Mouse (Mus musculus): ENCODE data around the gene Dhrs3.

Gene Dhrs3

GRCm38 (mm10) chr4:144898036-144898649 lies 5.5 kb downstream of the Dhrs3 start:
- no peak for DNase-seq (ENCODE audit: extremely low read depth, low read depth)

- no peak for DNase-seq (ENCODE audit: extremely low read depth, low read depth)
Measured at GRCm38 (mm10) chr4:144898737-144899136, 6.1 kb downstream of the Dhrs3 start.

DNA sequence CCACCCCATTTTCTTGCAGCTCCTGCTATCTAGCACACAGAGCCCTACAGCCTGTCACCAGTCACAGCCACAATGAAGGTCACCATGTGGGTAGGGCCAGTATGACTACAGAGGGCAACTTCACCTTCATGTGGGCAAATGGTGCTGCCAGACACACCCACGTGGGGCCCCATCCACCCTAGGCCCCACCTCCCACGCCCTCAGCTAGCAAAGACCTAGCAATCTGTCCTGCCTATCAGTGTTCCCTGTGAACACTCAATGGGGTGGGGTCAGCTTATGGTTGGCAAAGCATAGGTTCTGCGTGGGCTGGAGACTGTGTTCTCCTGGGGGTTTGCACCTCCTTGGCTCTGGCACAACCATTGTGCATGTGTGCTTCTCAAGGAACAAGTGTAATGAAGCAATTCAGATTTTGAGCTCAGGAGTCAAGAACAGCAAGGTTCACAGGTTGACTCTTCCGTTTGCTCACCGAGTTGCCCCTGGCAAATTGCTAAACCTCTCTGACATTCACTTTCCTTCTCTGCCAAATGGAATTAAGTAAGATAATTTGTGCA lies 9.0 kb downstream of the Dhrs3 start:
- DNase-seq (ENCODE audit: extremely low read depth, low read depth) = no peak

DNA sequence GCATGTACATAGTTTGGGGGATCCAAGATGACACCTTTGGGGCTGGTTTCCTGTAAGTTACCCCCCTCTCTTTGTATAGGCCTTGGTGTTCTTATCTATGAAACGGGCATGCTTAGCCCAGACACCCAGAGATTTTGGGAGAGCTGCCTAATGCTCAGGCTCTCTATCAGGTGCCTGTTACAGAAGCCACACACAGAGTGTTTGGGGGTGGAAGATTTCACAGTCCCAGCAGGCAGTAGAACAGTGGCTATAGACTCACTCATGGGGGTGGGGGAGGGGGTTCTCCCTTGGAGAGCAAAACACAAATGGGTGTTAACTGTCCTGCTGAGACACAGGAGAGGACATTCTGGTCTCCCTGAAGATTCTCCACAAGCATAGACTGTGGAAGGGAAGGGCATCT lies 10.5 kb downstream of the Dhrs3 start:
- no peak for DNase-seq (ENCODE audit: extremely low read depth, low read depth)

DNA sequence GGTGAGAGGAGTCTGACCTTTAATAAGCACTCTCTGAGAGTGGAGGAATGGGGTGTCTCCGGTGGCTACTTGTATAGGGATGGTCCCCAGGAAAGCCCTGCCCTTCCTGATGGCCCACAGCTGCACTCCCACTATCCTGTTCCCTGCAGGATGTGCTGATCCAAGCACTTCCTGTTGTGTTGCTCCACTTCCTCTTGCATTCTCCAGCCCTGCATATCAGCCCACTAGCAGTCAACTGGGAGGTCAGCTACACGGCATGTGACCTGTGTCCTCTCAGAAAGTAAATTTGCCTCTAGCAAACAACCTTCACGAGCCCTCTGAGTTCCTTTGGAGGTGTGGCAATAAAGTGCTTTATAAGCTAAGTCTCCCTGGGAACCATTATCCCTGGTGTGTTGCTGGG lies 11.3 kb downstream of the Dhrs3 start:
- no peak for DNase-seq (ENCODE audit: extremely low read depth, low read depth)

DNA sequence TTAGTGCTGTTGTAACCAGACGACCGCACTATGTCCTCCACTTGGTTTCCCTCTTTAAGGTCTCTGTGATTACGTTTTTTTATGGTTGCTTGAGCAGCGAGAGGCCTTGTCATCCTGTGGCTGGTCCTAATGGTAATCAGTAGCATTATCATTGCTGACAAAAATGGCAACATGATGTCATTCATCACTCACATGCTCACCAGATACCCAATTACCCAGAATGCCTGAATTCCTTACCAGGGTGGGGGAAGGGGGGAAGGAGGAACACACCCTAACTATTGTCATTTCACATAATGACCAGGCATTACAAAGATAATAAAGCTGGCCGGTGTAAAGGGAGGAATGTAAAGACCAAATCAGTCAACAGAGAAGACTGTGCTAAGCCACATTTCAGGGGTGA lies 12.5 kb downstream of the Dhrs3 start:
- no peak for DNase-seq (ENCODE audit: extremely low read depth, low read depth)

- no peak for DNase-seq (ENCODE audit: extremely low read depth, low read depth)
Measured at GRCm38 (mm10) chr4:144906001-144906889, 13.6 kb downstream of the Dhrs3 start.

DNA sequence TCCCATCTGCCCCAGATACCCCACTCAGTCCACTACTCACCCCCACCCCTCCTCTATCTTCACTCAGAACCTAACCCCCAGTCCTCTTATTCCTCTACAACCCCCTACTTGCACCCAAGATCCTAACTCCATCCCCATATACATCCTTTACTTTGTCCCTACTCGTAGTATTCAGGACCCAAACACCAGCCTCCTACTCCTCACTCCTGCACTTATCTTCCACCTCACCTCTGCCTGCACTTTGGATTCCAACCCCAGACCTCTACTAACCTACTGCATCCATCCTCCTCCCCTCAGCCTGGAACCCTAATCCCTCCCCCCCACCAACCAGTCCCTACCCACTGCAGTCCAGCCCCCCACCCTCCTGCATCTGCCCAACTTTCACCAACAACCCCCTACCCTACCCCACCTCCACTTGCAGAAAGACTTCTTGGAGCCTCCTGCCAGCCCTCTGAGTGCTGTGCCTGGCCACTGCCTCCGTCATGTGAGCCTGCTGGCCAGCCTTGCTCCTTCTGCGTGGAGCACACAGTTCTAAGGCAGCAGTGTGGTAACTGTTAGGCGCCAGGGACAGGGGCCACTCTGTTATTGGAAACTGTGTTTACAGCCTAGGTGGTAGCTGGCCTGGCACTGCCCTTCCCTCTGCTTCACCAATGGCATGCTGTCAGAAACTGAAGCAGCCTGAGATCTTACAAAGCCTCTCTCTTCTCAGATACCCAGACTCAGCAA lies 14.5 kb downstream of the Dhrs3 start:
- no peak for DNase-seq (ENCODE audit: extremely low read depth, low read depth)

GRCm38 (mm10) chr4:144908825-144909224 lies 16.2 kb downstream of the Dhrs3 start:
- no peak for DNase-seq (ENCODE audit: extremely low read depth, low read depth)

- no peak for DNase-seq (ENCODE audit: extremely low read depth, low read depth)
Measured at GRCm38 (mm10) chr4:144910281-144910680, 17.7 kb downstream of the Dhrs3 start.

- DNase-seq (ENCODE audit: extremely low read depth, low read depth) = peak; percentile 55
Measured at GRCm38 (mm10) chr4:144913298-144914152, 20.9 kb downstream of the Dhrs3 start.

GRCm38 (mm10) chr4:144916520-144916919 lies 23.9 kb downstream of the Dhrs3 start:
- no peak for DNase-seq (ENCODE audit: extremely low read depth, low read depth)

DNA sequence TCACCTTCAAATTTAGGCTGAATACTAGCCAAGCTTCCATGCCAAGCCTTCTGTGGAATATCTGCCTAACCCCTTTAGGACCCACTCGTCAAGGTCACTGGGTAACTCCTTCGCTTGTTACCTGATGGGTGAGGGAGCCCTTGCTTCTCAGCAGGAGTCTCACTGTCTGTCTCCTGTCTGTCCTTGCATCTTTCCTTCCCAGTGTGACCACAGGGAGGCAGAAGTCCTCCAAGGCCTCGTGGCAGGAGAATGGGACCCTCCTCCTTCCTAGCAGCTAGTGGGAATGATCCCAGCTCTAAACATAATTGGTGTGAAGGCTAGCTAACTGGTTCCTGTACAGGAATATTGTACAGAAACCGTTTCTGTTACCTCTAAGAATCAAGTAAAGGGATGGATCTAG lies 24.5 kb downstream of the Dhrs3 start:
- DNase-seq (ENCODE audit: extremely low read depth, low read depth) = no peak

DNA sequence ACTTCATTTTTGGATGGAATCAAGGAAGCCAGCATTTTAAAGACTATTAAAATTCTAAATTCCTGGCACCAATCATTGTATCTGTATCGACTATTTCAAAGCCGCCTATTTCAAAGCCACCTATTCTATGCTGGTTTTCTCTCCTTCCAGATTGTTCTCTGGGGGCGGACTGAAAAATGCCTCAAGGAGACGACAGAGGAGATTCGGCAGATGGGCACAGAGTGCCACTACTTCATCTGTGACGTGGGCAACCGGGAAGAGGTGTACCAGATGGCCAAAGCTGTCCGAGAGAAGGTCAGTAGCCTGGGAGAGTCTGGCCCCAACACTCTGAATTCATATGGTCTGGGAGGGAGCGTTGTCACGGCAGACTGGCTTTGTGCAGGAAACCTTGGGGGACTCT lies 25.9 kb downstream of the Dhrs3 start:
- no peak for DNase-seq (ENCODE audit: extremely low read depth, low read depth)

- DNase-seq (ENCODE audit: extremely low read depth, low read depth) = no peak
Measured at GRCm38 (mm10) chr4:144928693-144929436, 36.2 kb downstream of the Dhrs3 start.

DNA sequence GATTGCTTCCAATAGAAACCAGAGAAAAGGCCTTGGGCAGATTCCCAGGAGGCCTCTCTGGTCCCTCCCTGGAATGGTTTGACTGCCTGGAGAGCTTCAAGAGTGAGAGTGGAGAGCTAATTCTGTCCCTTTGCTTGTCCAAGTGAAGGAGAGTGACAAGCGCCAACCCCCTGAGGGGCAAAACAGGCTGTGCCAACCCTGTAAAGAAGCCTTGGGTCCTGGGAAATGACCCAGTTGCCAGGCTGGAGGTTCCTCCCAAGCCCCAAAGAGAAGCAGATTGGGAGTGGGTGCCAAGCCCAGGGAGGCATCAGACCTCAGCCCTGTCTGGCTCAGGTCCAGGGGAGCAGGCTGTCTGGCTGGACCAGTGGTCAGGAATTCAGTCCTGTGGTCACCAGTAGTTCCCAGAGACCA lies 37.2 kb downstream of the Dhrs3 start:
- DNase-seq (ENCODE audit: extremely low read depth, low read depth) = no peak

DNA sequence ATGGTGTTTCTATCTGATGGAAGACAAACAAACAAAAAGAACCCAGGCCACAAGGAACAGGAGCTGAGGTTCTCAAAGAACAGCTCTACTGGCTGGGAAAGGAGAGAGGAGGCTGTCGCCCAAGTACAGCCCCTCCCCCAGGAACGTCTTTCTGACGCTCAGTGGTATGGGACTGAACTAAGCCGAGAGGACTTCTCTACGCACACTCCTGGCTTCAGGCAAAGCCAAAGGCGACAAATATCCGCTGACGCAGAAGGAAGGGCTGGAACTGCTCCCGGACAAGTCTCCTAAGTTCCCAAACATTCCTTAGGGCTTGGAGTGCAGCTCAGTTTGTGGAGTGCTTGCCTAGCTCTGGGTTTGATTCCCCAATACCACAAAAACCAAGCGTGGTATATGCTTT lies 37.7 kb downstream of the Dhrs3 start:
- no peak for DNase-seq (ENCODE audit: extremely low read depth, low read depth)

DNA sequence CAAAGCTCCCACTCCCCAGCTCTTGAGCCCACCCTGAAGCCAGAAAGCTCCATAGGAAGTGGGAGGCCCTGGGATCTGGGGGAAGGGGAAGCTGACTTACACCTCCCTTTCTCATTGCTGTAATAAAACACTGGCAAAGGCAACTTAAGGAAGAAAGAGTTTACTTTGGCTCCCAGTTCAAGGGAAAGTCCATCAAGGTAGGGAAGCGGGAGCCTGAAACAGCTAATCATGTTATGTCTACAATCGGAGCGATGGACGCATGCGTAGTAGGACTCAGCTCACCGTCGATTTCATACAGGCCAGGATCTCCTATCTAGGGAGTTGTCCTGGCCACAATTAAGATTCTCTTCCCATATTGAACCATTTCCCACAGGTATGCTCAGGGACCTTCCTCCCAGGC lies 38.5 kb downstream of the Dhrs3 start:
- DNase-seq (ENCODE audit: extremely low read depth, low read depth) = no peak

DNA sequence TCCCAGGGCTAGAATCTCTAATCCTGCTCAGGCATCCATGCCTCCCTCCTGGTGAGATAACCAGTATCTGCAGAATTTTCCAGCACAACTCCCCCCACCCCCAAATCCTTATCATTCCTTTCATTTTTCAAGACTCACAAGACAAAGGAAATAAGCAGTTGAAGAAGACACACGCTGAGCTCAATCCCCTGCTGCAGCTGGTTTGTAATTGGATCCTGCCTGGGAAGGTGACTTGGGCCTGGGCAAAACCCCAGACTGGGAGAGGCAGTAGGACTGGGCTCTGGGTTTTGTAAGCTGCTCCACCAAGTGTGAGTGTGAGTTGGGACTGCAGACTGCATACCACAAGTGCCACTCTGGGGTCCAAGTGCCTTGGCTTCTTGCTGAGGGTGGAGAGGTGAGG lies 41.9 kb downstream of the Dhrs3 start:
- DNase-seq (ENCODE audit: extremely low read depth, low read depth) = no peak

DNA sequence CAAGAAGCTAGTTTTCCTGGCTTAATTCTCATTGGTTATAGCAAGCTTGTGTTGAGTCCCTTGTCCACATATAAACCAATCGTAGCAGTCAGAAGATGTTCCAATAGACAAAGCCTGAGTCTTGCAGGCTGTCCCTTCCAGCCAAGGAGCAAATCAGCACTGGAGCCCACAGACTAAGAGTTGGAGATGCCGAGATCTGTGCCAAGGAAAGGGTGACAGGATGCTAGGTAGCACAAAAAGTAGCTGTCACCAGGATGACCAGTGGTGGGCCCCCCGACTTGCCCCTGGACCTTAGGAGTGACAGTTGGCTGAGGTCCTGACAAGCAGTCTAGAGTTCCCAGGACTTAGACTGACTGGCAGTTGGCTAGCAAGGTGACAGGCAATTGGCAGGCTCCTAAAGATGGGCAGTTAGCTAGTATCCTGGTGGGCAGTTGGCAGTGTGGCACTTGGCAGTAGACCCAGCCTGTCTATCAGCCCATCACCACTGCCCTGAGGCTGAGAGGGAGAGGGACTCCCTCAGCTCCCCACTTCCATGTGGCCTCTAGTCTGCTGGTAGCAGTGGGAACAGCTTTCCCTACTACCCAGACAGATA lies 44.0 kb downstream of the Dhrs3 start:
- DNase-seq (ENCODE audit: extremely low read depth, low read depth) = no peak
